Mouse (Mus musculus) small intestine, adult 2 months (tissue): ENCODE measurements around the gene Msantd3. TPM values are rescaled to one million over a fixed set of nuclear protein-coding genes. Genes with fewer than 3 reads are reported as not detected.

Experiments
- H3K27ac ChIP-seq: fragments of 200-500 bp; 2 replicates; pipeline ENCODE4 v1.5.1; 2012; ENCODE audit warnings: low read depth, low read length, control low read depth, inconsistent platforms; ENCODE audit not compliant: insufficient read depth
- H3K27me3 ChIP-seq: fragments of 200-500 bp; 2 replicates; pipeline ENCODE4 v1.6.1; 2012; ENCODE audit warnings: mild to moderate bottlenecking, moderate library complexity, low read length, inconsistent platforms; ENCODE audit not compliant: control insufficient read depth, insufficient read depth
- H3K36me3 ChIP-seq: fragments of 200-500 bp; 2 replicates; pipeline ENCODE4 v1.6.1; 2012; ENCODE audit warnings: mild to moderate bottlenecking, low read length, control low read depth, inconsistent platforms; ENCODE audit not compliant: control insufficient read depth, insufficient read depth
- H3K4me1 ChIP-seq: fragments of 200-500 bp; 2 replicates; pipeline ENCODE4 v1.6.1; 2012; ENCODE audit warnings: low read length, inconsistent platforms, mixed read lengths; ENCODE audit not compliant: control insufficient read depth, insufficient read depth, insufficient read length
- H3K4me3 ChIP-seq: fragments of 200-500 bp; 2 replicates; pipeline ENCODE4 v1.5.1; 2012; ENCODE audit warnings: low read depth, mild to moderate bottlenecking, control low read depth, inconsistent platforms, low read length, moderate library complexity
- CTCF ChIP-seq: fragments of 200-500 bp; IDR thresholded peaks from 2 replicates; pipeline ENCODE4 v1.5.1; 2012; ENCODE audit warnings: low read depth, mild to moderate bottlenecking, control low read depth, inconsistent platforms, low read length, moderate library complexity, mixed read lengths; ENCODE audit not compliant: insufficient replicate concordance, insufficient read length; ENCODE audit errors: extremely low read depth
- POLR2A ChIP-seq: fragments of 200-500 bp; IDR thresholded peaks from 2 replicates; pipeline ENCODE4 v1.6.1; 2012; ENCODE audit warnings: low read depth, mild to moderate bottlenecking, control low read depth, inconsistent platforms, low read length, moderate library complexity
- WGBS: fragments of 180-500 bp; shearing (Covaris S2); methylation state at CpG from one replicate; pipeline ENCODE4 v1.1.7; 2018; 5-methylcytosine and 5-hydroxymethylcytosine counted together
- polyA plus RNA-seq: library from polyadenylated mRNA; depleted of rRNA; stranded (reverse); fragments of >200 nt; gene quantifications from 2 replicates; pipeline ENCODE4 v1.2.3, GENCODE M21; 2012; rRNA removed

Gene Msantd3
- polyA plus RNA-seq, 1 experiment = 0.58 TPM

DNA sequence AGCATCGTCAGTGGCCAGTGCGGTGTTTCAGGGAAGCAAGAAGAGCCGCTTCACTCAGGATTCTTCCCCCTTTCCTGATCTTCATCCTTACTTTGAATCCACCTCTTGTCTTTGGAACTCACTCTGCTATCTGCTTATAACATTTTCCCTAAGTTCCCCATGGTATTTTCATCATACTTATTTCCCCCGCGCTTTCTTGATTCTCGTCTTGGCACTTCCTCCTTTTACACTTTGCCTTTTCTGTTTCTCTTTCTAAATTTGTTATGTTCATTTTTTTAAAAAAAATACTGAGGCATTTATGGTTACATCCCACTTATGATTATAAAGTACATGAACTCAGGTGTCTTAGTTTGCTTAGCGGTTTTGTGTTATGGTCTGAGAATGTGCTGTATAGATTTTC, 53.1 kb downstream of the Msantd3 start:
- WGBS = 84% methylated on average over 7 of the region's 7 CpGs
- Histone ChIP-seq H3K36me3 (no peaks in the 10 kb centered on the region), H3K27me3 (no peaks in the 10 kb centered on the region), H3K4me3 (no peak overlapping the region), H3K4me1 (no peaks in the 10 kb centered on the region), H3K27ac (peak overlapping the region; percentile 49; the same call in 1 of the 2 replicates)
- no peak for TF ChIP-seq CTCF
- no peak for TF ChIP-seq POLR2A

DNA sequence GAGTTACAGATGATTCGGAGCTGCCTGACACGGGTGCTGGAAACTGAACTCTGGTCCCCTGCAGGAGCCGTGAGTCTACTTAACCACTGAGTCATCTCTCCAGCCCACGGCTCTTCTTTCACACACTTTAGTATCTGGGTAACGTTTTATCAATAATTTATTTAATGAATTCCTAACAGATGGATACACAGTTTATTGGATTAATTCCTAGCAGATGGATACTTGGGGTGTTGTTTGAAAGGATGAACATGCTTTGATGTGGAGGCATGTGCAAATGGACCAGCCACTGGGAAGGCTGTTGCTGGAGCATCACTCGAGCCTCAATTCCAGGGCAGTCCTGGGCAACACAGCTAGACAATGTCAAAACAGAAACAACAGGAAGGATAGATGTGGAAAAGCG, 56.4 kb downstream of the Msantd3 start:
- Histone ChIP-seq H3K36me3 (no peaks in the 10 kb centered on the region), H3K4me1 (no peaks in the 10 kb centered on the region), H3K4me3 (no peak overlapping the region), H3K27me3 (no peaks in the 10 kb centered on the region), H3K27ac (no peak overlapping the region)
- TF ChIP-seq CTCF = no peak
- TF ChIP-seq POLR2A = no peak
- 87% methylated on average over 7 of the region's 7 CpGs for WGBS

DNA sequence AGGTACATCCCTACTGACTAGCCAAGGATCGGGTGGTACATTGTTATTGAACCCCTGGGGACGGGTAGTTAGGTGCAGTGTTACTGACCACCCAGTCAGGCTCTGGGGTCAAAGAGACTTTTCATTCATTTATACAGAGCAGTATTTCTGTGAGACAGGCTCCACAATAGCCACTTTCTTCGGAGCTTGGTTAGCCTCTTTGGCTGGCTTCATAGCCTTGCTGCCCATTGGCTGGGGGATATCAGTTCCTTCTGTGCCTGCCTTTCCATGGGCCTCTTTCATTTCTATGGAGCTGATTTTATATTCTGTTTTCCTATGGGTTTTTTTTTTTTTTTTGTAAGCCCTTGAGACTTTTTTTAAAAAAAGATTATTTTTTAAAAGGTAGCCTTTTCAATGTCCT, 65.9 kb downstream of the Msantd3 start:
- 90% methylated on average over 3 of the region's 3 CpGs for WGBS
- Histone ChIP-seq H3K4me3 (no peak overlapping the region), H3K36me3 (no peaks in the 10 kb centered on the region), H3K27ac (no peak overlapping the region), H3K4me1 (no peaks in the 10 kb centered on the region), H3K27me3 (no peaks in the 10 kb centered on the region)
- TF ChIP-seq POLR2A (no peak), CTCF (no peak)

DNA sequence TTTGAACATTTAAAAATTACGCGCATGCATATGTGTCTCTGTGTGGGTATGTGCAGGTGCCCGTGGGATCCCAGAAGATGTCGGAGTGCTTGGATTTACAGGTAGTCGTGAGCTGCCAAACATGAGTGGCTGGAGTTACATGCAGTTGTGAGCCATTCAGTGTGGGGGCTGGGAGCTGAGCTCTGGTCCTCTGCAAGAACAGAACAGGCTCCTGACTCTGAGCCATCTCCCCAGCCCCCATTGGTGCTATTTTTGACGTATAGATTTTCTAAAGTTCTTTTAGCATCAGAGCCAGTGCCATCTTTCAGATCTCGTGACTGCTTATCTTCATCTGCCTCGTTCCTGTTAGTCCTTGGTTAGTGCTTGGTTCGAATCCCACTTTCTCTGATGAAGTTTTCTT, 69.8 kb downstream of the Msantd3 start:
- 94% methylated on average over 9 of the region's 9 CpGs for WGBS
- no peak overlapping the region for H3K4me3 ChIP-seq
- H3K27me3 ChIP-seq = no peaks in the 10 kb centered on the region
- TF ChIP-seq CTCF (no peak), POLR2A (no peak)
- H3K36me3 ChIP-seq = no peaks in the 10 kb centered on the region
- no peaks in the 10 kb centered on the region for H3K4me1 ChIP-seq
- no peak overlapping the region for H3K27ac ChIP-seq

DNA sequence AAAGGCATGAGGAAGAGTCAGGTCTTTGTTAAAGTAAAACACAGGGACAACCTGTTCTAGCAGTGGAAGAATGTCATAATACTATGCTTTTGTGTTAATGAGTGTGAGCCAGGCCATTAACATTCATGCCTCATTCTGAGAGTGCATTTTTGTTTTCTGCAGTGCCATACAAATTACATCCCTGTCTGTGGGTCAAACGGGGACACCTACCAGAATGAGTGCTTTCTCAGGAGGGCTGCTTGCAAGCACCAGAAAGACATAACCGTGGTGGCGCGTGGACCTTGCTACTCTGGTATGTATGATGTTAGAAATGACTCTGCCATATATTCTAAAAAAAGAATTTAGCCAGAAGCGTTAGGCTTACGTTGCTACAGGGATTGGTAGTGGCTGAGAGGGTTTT, 70.5 kb downstream of the Msantd3 start:
- no peaks in the 10 kb centered on the region for H3K4me1 ChIP-seq
- TF ChIP-seq CTCF (no peak), POLR2A (no peak)
- H3K36me3 ChIP-seq = no peaks in the 10 kb centered on the region
- H3K4me3 ChIP-seq = no peak overlapping the region
- 87% methylated on average over 6 of the region's 6 CpGs for WGBS
- no peaks in the 10 kb centered on the region for H3K27me3 ChIP-seq
- no peak overlapping the region for H3K27ac ChIP-seq

Other genes starting within 250 kb of the Msantd3 start
- gene Tex10, start 66.5 kb upstream of the Msantd3 start, polyA plus RNA-seq = 1.5 and 3.0 TPM in 2 replicates
- 1.8 and 1.9 TPM in 2 replicates for gene Tmeff1, start 45.2 kb downstream of the Msantd3 start, polyA plus RNA-seq
- gene Cavin4, start 123.6 kb downstream of the Msantd3 start, polyA plus RNA-seq = not detected in 2 replicates